Comparison of ENCODE assay signal across 9 mouse cellular contexts in genomic region chr6:113761644-113762043, GRCm38 (mm10). TPM values are rescaled to one million over a fixed set of nuclear protein-coding genes. Genes with fewer than 3 reads are reported as not detected.
DNase-seq lines count a peak whose midpoint lies in the region; ATAC-seq and TF ChIP-seq lines count a peak whose summit lies in the region.
"Had no signal": no experiment of that assay in that cellular context is flagged by ENCODE, and none has a peak within 500 bp of the region (broad histone marks: within the 10 kb centered on the region; RNA-seq: fewer than 3 reads in every experiment).

No protein-coding gene starts in this region.

- H3K4me1 ChIP-seq in CH12.LX (ENCODE audit: control insufficient read depth in 1 of 2, insufficient read depth in 2 of 2), result no peaks in the 10 kb centered on the region
- H3K4me1 ChIP-seq in forebrain, postnatal 0 days (ENCODE audit: insufficient read depth), result no peaks in the 10 kb centered on the region
- no peaks in the 10 kb centered on the region for H3K4me1 ChIP-seq in liver, postnatal 0 days (ENCODE audit: insufficient read depth)
- no peaks in the 10 kb centered on the region for H3K4me1 ChIP-seq in neural tube, embryonic 14.5 days (ENCODE audit: control insufficient read depth, insufficient read depth, low read length)

- dilution Hi-C loops in CH12.LX (cut with MboI; ENCODE audit: extremely low pct_ligation_motif_present, extremely low pct_unique_long_range_greater_than_20kb, low sequenced_read_pairs), result no loop called here

- DNase-seq in CH12.LX (ENCODE audit: extremely low read depth), result peak; percentile 71
- peak; percentile 62 for DNase-seq in Muller cell, postnatal 12 days (ENCODE audit: inconsistent ontology term)
- peak; percentile 74 for DNase-seq in cerebellum, adult 8-10 months
- peak; percentile 87 for DNase-seq in forebrain, postnatal 0 days
- peak; percentile 79 for DNase-seq in kidney, adult 9 months
- DNase-seq in liver, postnatal 0 days, result peak; percentile 65

- 23% methylated on average over 7 of the region's 7 CpGs for WGBS in forebrain, postnatal 0 days
- WGBS in liver, postnatal 0 days (ENCODE audit: insufficient replicate concordance), result 21% methylated on average over 7 of the region's 7 CpGs
- 30% methylated on average over 7 of the region's 7 CpGs for whole genome bisulfite sequencing in neural tube, embryonic 14.5 days

- H3K79me2 ChIP-seq in CH12.LX (replicated peaks; ENCODE audit: control insufficient read depth, extremely low read depth, insufficient read depth, poor library complexity, severe bottlenecking), result no peaks in the 10 kb centered on the region

- H3K27me3 ChIP-seq in CH12.LX (replicated peaks), result peaks cover 93% of the 10 kb centered on the region
- H3K27me3 ChIP-seq in forebrain, postnatal 0 days (ENCODE audit: insufficient read depth, low read length), result no peaks in the 10 kb centered on the region
- H3K27me3 ChIP-seq in liver, postnatal 0 days (ENCODE audit: insufficient read depth, low read length), result no peaks in the 10 kb centered on the region; the same call in 1 of the 2 replicates
- no peaks in the 10 kb centered on the region for H3K27me3 ChIP-seq in neural tube, embryonic 14.5 days (ENCODE audit: control insufficient read depth, insufficient read depth, low read length)

- H3K9me3 ChIP-seq in CH12.LX (replicated peaks; ENCODE audit: low read length), result no peaks in the 10 kb centered on the region
- no peaks in the 10 kb centered on the region for H3K9me3 ChIP-seq in forebrain, postnatal 0 days (ENCODE audit: low read length)
- no peaks in the 10 kb centered on the region for H3K9me3 ChIP-seq in liver, postnatal 0 days (ENCODE audit: low read length)
- no peaks in the 10 kb centered on the region for H3K9me3 ChIP-seq in neural tube, embryonic 14.5 days (ENCODE audit: control insufficient read depth, low read length)

- TF ChIP-seq EP300 in CH12.LX (IDR thresholded peaks at IDR 0.05; ENCODE audit: low read length), result no peak
- TF ChIP-seq EP300 in liver, postnatal 0 days (IDR thresholded peaks at IDR 0.05; ENCODE audit: low read depth), result no peak

- H3K4me2 ChIP-seq in CH12.LX (ENCODE audit: insufficient read depth, low read depth, poor library complexity, severe bottlenecking), result no peak overlapping the region
- no peak overlapping the region for H3K4me2 ChIP-seq in forebrain, postnatal 0 days (ENCODE audit: low read depth)
- H3K4me2 ChIP-seq in liver, postnatal 0 days (ENCODE audit: low read depth, low read length), result no peak overlapping the region
- H3K4me2 ChIP-seq in neural tube, embryonic 14.5 days (ENCODE audit: low read depth, low read length), result no peak overlapping the region

- no peak overlapping the region for H3K4me3 ChIP-seq in CH12.LX (replicated peaks in 1 of 3; ENCODE audit: low read depth in 2 of 3, low read length in 2 of 3, poor library complexity in 1 of 3)
- no peak overlapping the region for H3K4me3 ChIP-seq in forebrain, postnatal 0 days (ENCODE audit: low read depth, low read length)
- H3K4me3 ChIP-seq in liver, postnatal 0 days (ENCODE audit: low read depth, low read length), result no peak overlapping the region
- H3K4me3 ChIP-seq in neural tube, embryonic 14.5 days (ENCODE audit: low read depth, low read length), result no peak overlapping the region

- H3K27ac ChIP-seq in CH12.LX (ENCODE audit: insufficient read depth, low read depth), result no peak overlapping the region
- no peak overlapping the region for H3K27ac ChIP-seq in forebrain, postnatal 0 days (ENCODE audit: low read depth, low read length)
- no peak overlapping the region for H3K27ac ChIP-seq in liver, postnatal 0 days (ENCODE audit: low read depth)
- H3K27ac ChIP-seq in neural tube, embryonic 14.5 days (ENCODE audit: low read depth, low read length), result no peak overlapping the region

- peak; percentile 88 to 96 for TF ChIP-seq CTCF in CH12.LX (conservative IDR thresholded peaks at IDR 0.05 in 1 of 2, IDR thresholded peaks at IDR 0.05 in 1 of 2; ENCODE audit: low read depth in 2 of 2, low read length in 2 of 2)
- peak; percentile 98 for TF ChIP-seq CTCF in forebrain, postnatal 0 days (IDR thresholded peaks at IDR 0.05; ENCODE audit: low read depth)
- TF ChIP-seq CTCF in liver, postnatal 0 days (IDR thresholded peaks at IDR 0.05; ENCODE audit: low read depth), result peak; percentile 96

- no peaks in the 10 kb centered on the region for H3K36me3 ChIP-seq in CH12.LX (replicated peaks in 1 of 2; ENCODE audit: control insufficient read depth in 1 of 2, insufficient read depth in 1 of 2, low read length in 1 of 2)
- peaks cover 86% of the 10 kb centered on the region for H3K36me3 ChIP-seq in forebrain, postnatal 0 days (ENCODE audit: insufficient read depth)
- H3K36me3 ChIP-seq in liver, postnatal 0 days (replicated peaks; ENCODE audit: insufficient read depth, low read length), result no peaks in the 10 kb centered on the region
- peaks cover 43% of the 10 kb centered on the region for H3K36me3 ChIP-seq in neural tube, embryonic 14.5 days (ENCODE audit: control insufficient read depth, insufficient read depth, low read length)

- ATAC-seq in forebrain, postnatal 0 days, result peak; percentile 68
- peak; percentile 57; the same call in 1 of the 2 replicates for ATAC-seq in liver, postnatal 0 days
- peak; percentile 58; the same call in 1 of the 2 replicates for ATAC-seq in neural tube, embryonic 14.5 days (ENCODE audit: low read depth)
- no peak for ATAC-seq in inflammation-experienced regulatory T-cells, adult 6 months

- TF ChIP-seq RAD21 in CH12.LX (IDR thresholded peaks at IDR 0.05; ENCODE audit: low read depth, low read length), result peak; percentile 96

- no peak overlapping the region for H3K9ac ChIP-seq in CH12.LX (ENCODE audit: insufficient read depth, low read depth)
- no peak overlapping the region for H3K9ac ChIP-seq in forebrain, postnatal 0 days
- H3K9ac ChIP-seq in liver, postnatal 0 days (replicated peaks), result no peak overlapping the region
- H3K9ac ChIP-seq in neural tube, embryonic 14.5 days (replicated peaks; ENCODE audit: low read depth, low read length), result no peak overlapping the region

- no peak for TF ChIP-seq POLR2A in CH12.LX (IDR thresholded peaks at IDR 0.05; ENCODE audit: low read depth, low read length)

- in situ Hi-C loops in CH12.LX (cut with MboI; ENCODE audit: low pct_ligation_motif_present, low pct_unique_long_range_greater_than_20kb, low sequenced_read_pairs), result loop anchor here (5.0 to 25.0 kb wide), 2 partner anchors 201 to 311 kb away; no protein-coding TSS in a partner anchor

TF ChIP-seq in CH12.LX, 34 proteins besides CTCF, POLR2A, EP300 and RAD21:
- no peak for TF ChIP-seq CHD1 (IDR thresholded peaks at IDR 0.05; ENCODE audit: low read depth, low read length)
- no peak for TF ChIP-seq MAFK (IDR thresholded peaks at IDR 0.05; ENCODE audit: insufficient replicate concordance, low read length)
- peak; percentile 29; the same call in 1 of the 2 replicates for TF ChIP-seq NELFE (IDR thresholded peaks at IDR 0.05; ENCODE audit: low read depth, low read length)
- TF ChIP-seq JUND (conservative IDR thresholded peaks at IDR 0.05; ENCODE audit: low read depth, low read length), result no peak
- TF ChIP-seq SMC3 (IDR thresholded peaks at IDR 0.05; ENCODE audit: low read depth, low read length), result peak; percentile 86
- no peak for TF ChIP-seq TCF12 (IDR thresholded peaks at IDR 0.05; ENCODE audit: low read depth, low read length)
- TF ChIP-seq ELF1 (IDR thresholded peaks at IDR 0.05; ENCODE audit: low read depth, low read length), result 0 out of 2 replicates have a peak, but pooled peaks have one; percentile 47
- peak; percentile 46 for TF ChIP-seq ZC3H11A (IDR thresholded peaks at IDR 0.05; ENCODE audit: low read depth, low read length)

RNA-seq across cellular contexts. Expression of gene Sec13, which starts 21.1 kb away (rescaled TPM):
- total RNA-seq in CH12.LX (2012; rRNA removed) (209 and 244 TPM in 2 replicates), CH12.LX (2014; rRNA removed) (257 and 267 TPM in 2 replicates)
- 145 and 156 TPM in 2 replicates for polyA plus RNA-seq in CH12.LX (2012; ENCODE audit: insufficient read length, low read depth)
- total RNA-seq in forebrain, postnatal 0 days (2014; rRNA removed), result 167 and 189 TPM in 2 replicates
- 183 and 194 TPM in 2 replicates for polyA plus RNA-seq in forebrain, postnatal 0 days (2015; fragmentation: Nextera tagmentation; extraction: Ambion mirVana)
- polyA plus RNA-seq in liver, postnatal 0 days (2015; fragmentation: Nextera tagmentation; extraction: Ambion mirVana), result 102 and 110 TPM in 2 replicates
- 191 and 210 TPM in 2 replicates for polyA plus RNA-seq in neural tube, embryonic 14.5 days (2014; fragmentation: Nextera tagmentation; extraction: Ambion mirVana)
- 100 to 1,000 TPM; 145 to 155 (median 153) TPM for polyA plus RNA-seq in inflammation-experienced regulatory T-cells, adult 6 months (2017; shearing (Covaris generic))

RNA-seq across cellular contexts. Expression of gene Ghrl, which starts 42.0 kb away (rescaled TPM):
- total RNA-seq in CH12.LX (2012; rRNA removed) (not detected in 2 replicates), CH12.LX (2014; rRNA removed) (not detected in 2 replicates)
- polyA plus RNA-seq in CH12.LX (2012; ENCODE audit: insufficient read length, low read depth), result 1.1 and 2.6 TPM in 2 replicates
- not detected in 2 replicates for total RNA-seq in forebrain, postnatal 0 days (2014; rRNA removed)
- 0.61 TPM in 1 of 2 replicates, not detected in the other for polyA plus RNA-seq in forebrain, postnatal 0 days (2015; fragmentation: Nextera tagmentation; extraction: Ambion mirVana)
- 0.70 TPM in 1 of 2 replicates, not detected in the other for polyA plus RNA-seq in liver, postnatal 0 days (2015; fragmentation: Nextera tagmentation; extraction: Ambion mirVana)
- 0.57 and 1.5 TPM in 2 replicates for polyA plus RNA-seq in neural tube, embryonic 14.5 days (2014; fragmentation: Nextera tagmentation; extraction: Ambion mirVana)
- under 1 TPM in 2 of 3 experiments, not detected in 1; 0.64 to 0.73 TPM for polyA plus RNA-seq in inflammation-experienced regulatory T-cells, adult 6 months (2017; shearing (Covaris generic))
- total RNA-seq: layer of hippocampus, postnatal 36 days had no signal
